Mouse (Mus musculus) intestine, embryonic 16.5 days (tissue): Measurements from ENCODE around the gene Akt2. TPM values are rescaled to one million over a fixed set of nuclear protein-coding genes. Genes with fewer than 3 reads are reported as not detected.
A peak's percentile ranks its signal among the peaks of the same experiment; 100 is the strongest.

Experiments used
- ATAC-seq: fragments of 200-750 bp; cut with Nextera tagmentation; 2 replicates; pipeline ENCODE4 v1.8.0; 2017; ENCODE audit warnings: moderate TSS enrichment, moderate library complexity
- H3K27ac ChIP-seq: fragments of 300-500 bp; sonication (generic); 2 replicates; pipeline ENCODE4 v1.5.1; 2014; ENCODE audit warnings: mild to moderate bottlenecking, low read length
- H3K27me3 ChIP-seq: fragments of 300-500 bp; sonication (generic); replicated peaks from 2 replicates; pipeline ENCODE4 v1.6.1; 2014; ENCODE audit warnings: low read length, control low read depth, mixed read lengths; ENCODE audit not compliant: control insufficient read depth, insufficient read depth
- H3K36me3 ChIP-seq: fragments of 300-500 bp; sonication (generic); 2 replicates; pipeline ENCODE4 v1.6.1; 2014; ENCODE audit warnings: low read length, control low read depth; ENCODE audit not compliant: control insufficient read depth, insufficient read depth
- H3K4me1 ChIP-seq: fragments of 300-500 bp; sonication (generic); 2 replicates; pipeline ENCODE4 v1.6.1; 2014; ENCODE audit warnings: low read length, control low read depth, mixed read lengths; ENCODE audit not compliant: control insufficient read depth, insufficient read depth
- H3K4me2 ChIP-seq: fragments of 300-500 bp; sonication (generic); 2 replicates; pipeline ENCODE4 v1.6.1; 2014; ENCODE audit warnings: low read depth, low read length, control low read depth
- H3K4me3 ChIP-seq: fragments of 300-500 bp; sonication (generic); 2 replicates; pipeline ENCODE4 v1.5.1; 2014; ENCODE audit warnings: mild to moderate bottlenecking, low read length
- H3K9ac ChIP-seq: fragments of 300-500 bp; sonication (generic); 2 replicates; pipeline ENCODE4 v1.6.1; 2014; ENCODE audit warnings: low read depth, low read length
- H3K9me3 ChIP-seq: fragments of 300-500 bp; sonication (generic); 2 replicates; pipeline ENCODE4 v1.6.1; 2016; ENCODE audit warnings: low read length, control low read depth; ENCODE audit not compliant: control insufficient read depth
- WGBS: fragments of 180-500 bp; shearing (Covaris S2); extraction: QIAGEN DNeasy Blood & Tissue Kit; methylation state at CpG from one replicate; pipeline ENCODE4 v1.1.7; 2014; 5-methylcytosine and 5-hydroxymethylcytosine counted together
- polyA plus RNA-seq: library from polyadenylated mRNA; unstranded; fragments of >200 nt; fragmentation: Nextera tagmentation; extraction: Ambion mirVana; gene quantifications from 2 replicates; pipeline ENCODE4 v1.2.1, GENCODE M21; 2015

Akt2 gene
- polyA plus RNA-seq, 1 experiment from 2014 or later: 60.3 TPM

- H3K9me3 ChIP-seq: no peaks in the 10 kb centered on the region
- no peaks in the 10 kb centered on the region for H3K36me3 ChIP-seq
- H3K9ac ChIP-seq: no peak overlapping the region
- peaks cover 44% of the 10 kb centered on the region for H3K4me1 ChIP-seq
- 68% methylated on average over 7 of the region's 7 CpGs for WGBS
- no peak overlapping the region for H3K4me3 ChIP-seq
- H3K27me3 ChIP-seq: no peaks in the 10 kb centered on the region
- 0 out of 2 replicates have a peak overlapping the region, but pooled peaks have one; percentile 11 for H3K4me2 ChIP-seq
- H3K27ac ChIP-seq: no peak overlapping the region
- no peak for ATAC-seq
Measured at GRCm38 (mm10) chr7:27598053-27598452, 6.7 kb downstream of the Akt2 start.

- Histone ChIP-seq H3K27ac (no peak overlapping the region), H3K9me3 (no peaks in the 10 kb centered on the region), H3K4me3 (no peak overlapping the region), H3K4me2 (no peak overlapping the region), H3K4me1 (peaks cover 40% of the 10 kb centered on the region), H3K27me3 (no peaks in the 10 kb centered on the region), H3K36me3 (no peaks in the 10 kb centered on the region), H3K9ac (no peak overlapping the region; the same call in 1 of the 2 replicates)
- ATAC-seq: no peak
- WGBS: 56% methylated on average over 4 of the region's 4 CpGs
Measured at GRCm38 (mm10) chr7:27601628-27602027, 10.3 kb downstream of the Akt2 start.

- Histone ChIP-seq H3K4me2 (no peak overlapping the region), H3K36me3 (no peaks in the 10 kb centered on the region), H3K9ac (no peak overlapping the region), H3K4me3 (no peak overlapping the region), H3K9me3 (no peaks in the 10 kb centered on the region), H3K27me3 (no peaks in the 10 kb centered on the region), H3K27ac (peak overlapping the region; percentile 50; the same call in 1 of the 2 replicates), H3K4me1 (peaks cover 39% of the 10 kb centered on the region)
- WGBS: 69% methylated on average over 2 of the region's 2 CpGs
- ATAC-seq: no peak
Measured at GRCm38 (mm10) chr7:27602161-27602560, 10.8 kb downstream of the Akt2 start.

GRCm38 (mm10) chr7:27602835-27603234, 11.5 kb downstream of the Akt2 start:
- Histone ChIP-seq H3K27me3 (no peaks in the 10 kb centered on the region), H3K4me3 (no peak overlapping the region), H3K27ac (peak overlapping the region; percentile 50; the same call in 1 of the 2 replicates), H3K4me1 (peaks cover 35% of the 10 kb centered on the region), H3K9ac (no peak overlapping the region), H3K4me2 (no peak overlapping the region), H3K36me3 (0 out of 2 replicates have a peak, but pooled peaks cover 2% of the 10 kb centered on the region), H3K9me3 (no peaks in the 10 kb centered on the region)
- ATAC-seq: peak; percentile 52
- WGBS: 60% methylated on average over 7 of the region's 7 CpGs

GRCm38 (mm10) chr7:27604661-27605348, 13.5 kb downstream of the Akt2 start:
- Histone ChIP-seq H3K27me3 (no peaks in the 10 kb centered on the region), H3K9me3 (no peaks in the 10 kb centered on the region), H3K9ac (peak overlapping the region; percentile 31; the same call in 1 of the 2 replicates), H3K27ac (peak overlapping the region; percentile 2; the same call in 1 of the 2 replicates), H3K36me3 (peaks cover 2% of the 10 kb centered on the region; the same call in 1 of the 2 replicates), H3K4me1 (peaks cover 35% of the 10 kb centered on the region), H3K4me2 (no peak overlapping the region), H3K4me3 (no peak overlapping the region)
- ATAC-seq: no peak
- WGBS: 46% methylated on average over 5 of the region's 5 CpGs

- Histone ChIP-seq H3K4me3 (no peak overlapping the region), H3K4me2 (no peak overlapping the region), H3K36me3 (peaks cover 2% of the 10 kb centered on the region; the same call in 1 of the 2 replicates), H3K27me3 (no peaks in the 10 kb centered on the region), H3K9me3 (no peaks in the 10 kb centered on the region), H3K4me1 (peaks cover 33% of the 10 kb centered on the region), H3K27ac (no peak overlapping the region), H3K9ac (no peak overlapping the region; the same call in 1 of the 2 replicates)
- ATAC-seq: peak; percentile 23; the same call in 1 of the 2 replicates
- WGBS: 71% methylated on average over 9 of the region's 9 CpGs
Measured at GRCm38 (mm10) chr7:27605499-27606285, 14.3 kb downstream of the Akt2 start.

GRCm38 (mm10) chr7:27606481-27607254, 15.3 kb downstream of the Akt2 start:
- Histone ChIP-seq H3K4me1 (peaks cover 27% of the 10 kb centered on the region), H3K4me3 (no peak overlapping the region)

GRCm38 (mm10) chr7:27607580-27607979, 16.2 kb downstream of the Akt2 start:
- no peak for ATAC-seq
- no peaks in the 10 kb centered on the region for H3K9me3 ChIP-seq
- H3K9ac ChIP-seq: no peak overlapping the region
- peaks cover 20% of the 10 kb centered on the region for H3K4me1 ChIP-seq
- no peaks in the 10 kb centered on the region for H3K27me3 ChIP-seq
- H3K27ac ChIP-seq: no peak overlapping the region
- H3K4me3 ChIP-seq: no peak overlapping the region
- no peak overlapping the region for H3K4me2 ChIP-seq
- WGBS: 59% methylated on average over 5 of the region's 5 CpGs
- H3K36me3 ChIP-seq: peaks cover 2% of the 10 kb centered on the region; the same call in 1 of the 2 replicates

More at GRCm38 (mm10) chr7:27606481-27607254, 15.3 kb downstream of the Akt2 start:
- 0 out of 2 replicates have a peak, but pooled peaks have one; percentile 26 for ATAC-seq
- peaks cover 2% of the 10 kb centered on the region; the same call in 1 of the 2 replicates for H3K36me3 ChIP-seq
- no peaks in the 10 kb centered on the region for H3K27me3 ChIP-seq
- no peak overlapping the region for H3K4me2 ChIP-seq
- 54% methylated on average over 10 of the region's 10 CpGs for WGBS
- H3K9ac ChIP-seq: no peak overlapping the region
- H3K9me3 ChIP-seq: no peaks in the 10 kb centered on the region
- no peak overlapping the region for H3K27ac ChIP-seq
